In genomic region chr12:87102165-87102631, GRCm38 (mm10) we compare ENCODE assay signal across 8 mouse cellular contexts. TPM values are rescaled to one million over a fixed set of nuclear protein-coding genes. Genes with fewer than 3 reads are reported as not detected.
DNase-seq lines count a peak whose midpoint lies in the region; ATAC-seq and TF ChIP-seq lines count a peak whose summit lies in the region.

Ngb (minus strand) TSS chr12:87102539.

- H3K4me1 ChIP-seq in forebrain, embryonic 15.5 days = peaks cover 9% of the 10 kb centered on the region
- no peaks in the 10 kb centered on the region for H3K4me1 ChIP-seq in liver, embryonic 15.5 days (replicated peaks)
- H3K4me1 ChIP-seq in thymus, adult 2 months (replicated peaks; ENCODE audit: control insufficient read depth, insufficient read depth, low read length) = no peaks in the 10 kb centered on the region

- TF ChIP-seq POLR2A in thymus, adult 2 months (IDR thresholded peaks at IDR 0.05; ENCODE audit: control insufficient read depth, extremely low read depth, insufficient read depth, low read length, poor library complexity) = no peak

- ATAC-seq in forebrain, embryonic 15.5 days (replicated peaks) = peak; percentile 53
- ATAC-seq in liver, embryonic 15.5 days (ENCODE audit: insufficient read depth) = no peak
- ATAC-seq in erythroblast, adult 5-6 weeks (replicated peaks; ENCODE audit: low FRiP score, poor library complexity, severe bottlenecking) = no peak

- peak within 1 kb of the TSS; percentile 39 for H3K4me3 ChIP-seq in forebrain, embryonic 15.5 days
- H3K4me3 ChIP-seq in liver, embryonic 15.5 days (replicated peaks) = no peak within 1 kb of the TSS
- no peak within 1 kb of the TSS for H3K4me3 ChIP-seq in thymus, adult 2 months (ENCODE audit: control insufficient read depth, insufficient read depth, low read length)

- peak within 1 kb of the TSS; percentile 13; the same call in 1 of the 2 replicates for H3K9ac ChIP-seq in forebrain, embryonic 15.5 days (replicated peaks)
- no peak within 1 kb of the TSS for H3K9ac ChIP-seq in liver, embryonic 15.5 days

- no peaks in the 10 kb centered on the region for H3K9me3 ChIP-seq in forebrain, embryonic 15.5 days
- no peaks in the 10 kb centered on the region for H3K9me3 ChIP-seq in liver, embryonic 15.5 days (replicated peaks)

- H3K27me3 ChIP-seq in forebrain, embryonic 15.5 days = peaks cover 18% of the 10 kb centered on the region; the same call in 1 of the 2 replicates
- peaks cover 51% of the 10 kb centered on the region for H3K27me3 ChIP-seq in liver, embryonic 15.5 days
- H3K27me3 ChIP-seq in thymus, adult 2 months (ENCODE audit: control insufficient read depth, insufficient read depth, low read length) = no peaks in the 10 kb centered on the region; the same call in 1 of the 2 replicates

- H3K36me3 ChIP-seq in forebrain, embryonic 15.5 days = no peaks in the 10 kb centered on the region
- H3K36me3 ChIP-seq in liver, embryonic 15.5 days (replicated peaks) = no peaks in the 10 kb centered on the region
- H3K36me3 ChIP-seq in thymus, adult 2 months (ENCODE audit: control insufficient read depth, insufficient read depth, low read length) = no peaks in the 10 kb centered on the region

- TF ChIP-seq CTCF in thymus, adult 2 months (IDR thresholded peaks at IDR 0.05; ENCODE audit: borderline replicate concordance, control insufficient read depth, extremely low read depth, insufficient read depth, low read length, poor library complexity) = no peak

- H3K4me2 ChIP-seq in forebrain, embryonic 15.5 days (replicated peaks) = peak within 1 kb of the TSS; percentile 62
- H3K4me2 ChIP-seq in liver, embryonic 15.5 days = peak within 1 kb of the TSS; percentile 10; the same call in 1 of the 2 replicates

- H3K27ac ChIP-seq in forebrain, embryonic 15.5 days (replicated peaks) = no peak within 1 kb of the TSS
- no peak within 1 kb of the TSS for H3K27ac ChIP-seq in liver, embryonic 15.5 days (replicated peaks)
- no peak within 1 kb of the TSS for H3K27ac ChIP-seq in thymus, adult 2 months (ENCODE audit: control insufficient read depth, insufficient read depth, low read length)

- peak; percentile 11 for DNase-seq in ovary, postnatal 10 days (ENCODE audit: low spot score)
- no peak for DNase-seq in ovary, postnatal 36 days (ENCODE audit: low spot score)
- DNase-seq in right cerebral cortex, postnatal 4 days = peak; percentile 39
- DNase-seq in thymus, adult 2 months = no peak
- no peak for DNase-seq in kidney, adult 9 months

- 2% methylated on average over 32 of the region's 32 CpGs for WGBS in forebrain, embryonic 15.5 days
- 6% methylated on average over 32 of the region's 32 CpGs for WGBS in liver, embryonic 15.5 days (ENCODE audit: insufficient replicate concordance)
- WGBS in thymus, adult 2 months = 18% methylated on average over 32 of the region's 32 CpGs

RNA-seq across cellular contexts. Expression of gene Ngb, which starts in this region (rescaled TPM):
- polyA plus RNA-seq in forebrain, embryonic 15.5 days (2015; fragmentation: Nextera tagmentation; extraction: Ambion mirVana) = 1.8 and 2.0 TPM in 2 replicates
- 0.16 TPM in 1 of 2 replicates, not detected in the other for polyA plus RNA-seq in liver, embryonic 15.5 days (2015; fragmentation: Nextera tagmentation; extraction: Ambion mirVana)
- 0.17 and 0.55 TPM in 2 replicates for polyA plus RNA-seq in thymus, adult 2 months (2012; rRNA removed)
- not detected in 2 replicates for total RNA-seq in erythroblast, adult 5-6 weeks (2015; ENCODE audit: low replicate concordance)
- not detected in 2 replicates for total RNA-seq in erythroblast, adult 5-6 weeks (2017; ENCODE audit: low replicate concordance)

Comparison
In these comparisons a context has a peak if more than half of its experiments do, and no peak if none do; other contexts are left out.
1. DNase-seq: peak in ovary, postnatal 10 days (single experiment) and right cerebral cortex, postnatal 4 days (single experiment); none in ovary, postnatal 36 days (single experiment), thymus, adult 2 months (single experiment) and kidney, adult 9 months (single experiment).